Mouse (Mus musculus): ENCODE measurements at regions not wholly inside any gene's neighbourhood (a gene's known extent, or its start where the extent isn't known, plus 50 kb on each side); places are given as distances from the start of the nearest gene placed in this dataset.

- DNase-seq (ENCODE audit: low spot score in 2 of 2), result no peak
Measured at GRCm38 (mm10) chr8:12503344-12503743, 69.5 kb upstream of the Spaca7 start.

- DNase-seq (ENCODE audit: low spot score in 2 of 2), result no peak
Measured at GRCm38 (mm10) chr8:12504240-12504639, 68.6 kb upstream of the Spaca7 start.

- DNase-seq (ENCODE audit: low spot score in 2 of 2), result no peak
Measured at GRCm38 (mm10) chr8:12504777-12505176, 68.1 kb upstream of the Spaca7 start.

GRCm38 (mm10) chr8:12510233-12510632, 62.6 kb upstream of the Spaca7 start:
- DNase-seq (ENCODE audit: low spot score in 2 of 2), result no peak

GRCm38 (mm10) chr8:12513042-12513441, 59.8 kb upstream of the Spaca7 start:
- no peak for DNase-seq (ENCODE audit: low spot score in 2 of 2)

GRCm38 (mm10) chr8:12514138-12514537, 58.7 kb upstream of the Spaca7 start:
- no peak for DNase-seq (ENCODE audit: low spot score in 2 of 2)

GRCm38 (mm10) chr8:12521636-12522035, 51.2 kb upstream of the Spaca7 start:
- DNase-seq (ENCODE audit: low spot score in 2 of 2), result no peak
